Mouse (Mus musculus): ENCODE data around the gene Esam. TPM values are rescaled to one million over a fixed set of nuclear protein-coding genes. Genes with fewer than 3 reads are reported as not detected.

The Esam gene
- 10 to 100 TPM; 50.9 to 53.8 TPM for total RNA-seq (2021)
- long read RNA-seq, experiment 1, transcript Esam-201 (7 exons, 1,865 nt): major isoform, 71 of 92 reads
- long read RNA-seq, experiment 1, partial matches to known transcripts: 4 of 92 reads
- long read RNA-seq, experiment 1, other reads (novel, unspliced or antisense): 17 of 92 reads
- long read RNA-seq, experiment 2, transcript Esam-201 (7 exons, 1,865 nt): major isoform, 67 of 83 reads
- long read RNA-seq, experiment 2, partial matches to known transcripts: 7 of 83 reads
- long read RNA-seq, experiment 2, other reads (novel, unspliced or antisense): 8 of 83 reads

DNA sequence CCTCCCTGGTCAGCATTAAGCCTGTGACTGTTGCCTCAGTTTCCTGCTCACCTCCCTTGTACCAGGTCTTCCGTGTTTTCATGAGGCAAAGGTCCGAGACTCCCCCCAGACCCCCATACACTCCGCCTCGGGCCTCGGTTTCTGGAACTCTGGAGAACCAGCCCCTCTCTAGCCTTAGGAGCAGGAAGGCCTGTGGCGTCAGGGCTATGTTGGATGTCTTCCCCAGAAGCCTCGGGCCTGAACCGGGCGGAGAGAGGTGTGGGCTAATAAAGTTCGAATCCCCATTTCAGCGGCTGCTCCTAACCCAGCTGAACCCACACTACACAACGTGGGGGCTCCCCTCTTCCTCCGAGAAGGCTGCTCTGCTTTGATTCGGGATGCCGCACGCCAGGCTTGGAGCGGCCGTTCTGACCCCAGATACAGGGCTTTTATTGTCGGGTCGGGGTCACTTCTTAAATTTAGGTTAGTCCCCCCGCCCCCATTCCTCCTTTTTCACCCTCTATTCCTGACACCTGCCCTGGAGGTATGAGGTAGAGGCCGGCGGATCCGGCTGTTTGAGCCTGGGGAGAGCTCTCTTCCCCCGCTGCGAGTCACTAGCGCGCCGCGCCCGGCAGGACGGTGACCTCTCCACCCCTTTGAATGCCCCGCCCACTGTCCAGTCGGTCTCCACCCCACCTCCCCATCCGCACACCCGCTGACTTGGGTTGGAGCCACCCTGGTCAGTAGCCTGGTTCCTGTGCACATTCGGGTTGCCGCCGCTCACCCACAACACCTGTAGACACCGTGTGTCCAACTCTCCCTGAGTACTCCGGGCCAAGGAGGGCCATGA is at the start of gene Esam:
Esam (plus strand) TSS at position 683 of the 829 bp plus-strand sequence.
- DNase-seq: peak; percentile 60

- DNase-seq: no peak
Observed at GRCm38 (mm10) chr9:37485146-37485545, 42.7 kb upstream of the Esam start.

GRCm38 (mm10) chr9:37488041-37488440 is 39.8 kb upstream of the Esam start:
- DNase-seq: no peak

GRCm38 (mm10) chr9:37488611-37489396 is 39.1 kb upstream of the Esam start, which contains the start of gene Msantd2:
Gene Msantd2 (plus strand): TSS chr9:37489319.
- peak; percentile 95 for DNase-seq

- peak; percentile 46 for DNase-seq
Observed at GRCm38 (mm10) chr9:37489446-37490120, 38.3 kb upstream of the Esam start.

DNA sequence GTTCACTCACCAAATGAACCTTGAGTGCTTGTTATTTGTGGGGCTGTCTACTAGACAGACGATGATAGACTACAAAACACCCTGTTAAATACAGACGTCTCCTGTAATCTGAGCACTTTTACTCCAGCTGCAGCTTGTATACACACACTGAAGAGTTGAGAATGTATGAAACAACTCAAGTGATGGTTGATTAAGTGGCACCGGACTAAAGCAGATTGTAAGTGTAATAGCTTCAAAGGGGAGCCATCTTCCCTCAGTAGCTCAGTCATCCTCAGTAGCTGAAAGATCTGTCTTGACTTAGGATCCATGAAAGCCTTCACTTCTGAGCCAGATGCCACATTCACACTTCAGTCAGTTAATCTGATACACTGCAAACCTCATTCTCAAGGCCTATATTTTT is 32.1 kb upstream of the Esam start:
- DNase-seq: no peak

GRCm38 (mm10) chr9:37496325-37496724 is 31.6 kb upstream of the Esam start:
- no peak for DNase-seq

GRCm38 (mm10) chr9:37500201-37500600 is 27.7 kb upstream of the Esam start:
- DNase-seq: no peak

DNA sequence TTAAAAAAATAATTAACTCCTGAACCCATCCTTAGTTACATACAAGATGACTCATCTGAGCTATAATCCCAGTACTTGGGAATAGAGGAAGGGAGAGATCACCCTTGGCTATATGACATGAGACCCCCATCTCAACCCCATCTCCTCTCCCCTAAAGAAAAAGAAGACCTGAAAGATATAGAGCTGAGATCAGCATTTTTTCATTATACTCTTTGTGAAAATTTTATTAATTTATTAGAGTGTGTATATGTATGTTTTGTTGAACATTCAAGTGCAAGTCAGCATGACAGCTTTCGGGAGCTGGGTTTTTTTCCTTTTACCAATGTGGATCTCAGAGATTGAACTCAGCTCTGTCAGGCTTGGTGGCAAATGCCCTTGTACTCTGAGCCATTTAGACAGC is 26.7 kb upstream of the Esam start:
- no peak for DNase-seq

GRCm38 (mm10) chr9:37504348-37504747 is 23.5 kb upstream of the Esam start:
- DNase-seq: no peak

DNA sequence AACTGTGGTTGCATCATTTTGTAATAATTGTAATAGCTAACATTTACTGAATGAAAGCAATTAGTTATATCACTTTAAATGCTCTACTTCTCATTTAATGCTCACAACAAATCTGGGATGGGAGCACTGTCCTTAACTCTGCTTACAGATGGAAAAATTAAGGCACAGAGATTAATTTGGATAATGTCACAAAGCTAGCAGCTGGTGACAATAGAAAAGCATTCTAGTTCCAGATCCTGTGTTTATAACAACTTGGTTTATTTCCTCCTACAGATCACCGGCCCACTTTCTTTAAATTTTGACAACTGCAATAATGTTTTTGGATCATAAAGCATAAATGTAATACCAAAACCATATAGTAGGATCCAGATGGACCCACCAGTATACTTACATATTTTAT is 21.9 kb upstream of the Esam start:
- DNase-seq: no peak

DNA sequence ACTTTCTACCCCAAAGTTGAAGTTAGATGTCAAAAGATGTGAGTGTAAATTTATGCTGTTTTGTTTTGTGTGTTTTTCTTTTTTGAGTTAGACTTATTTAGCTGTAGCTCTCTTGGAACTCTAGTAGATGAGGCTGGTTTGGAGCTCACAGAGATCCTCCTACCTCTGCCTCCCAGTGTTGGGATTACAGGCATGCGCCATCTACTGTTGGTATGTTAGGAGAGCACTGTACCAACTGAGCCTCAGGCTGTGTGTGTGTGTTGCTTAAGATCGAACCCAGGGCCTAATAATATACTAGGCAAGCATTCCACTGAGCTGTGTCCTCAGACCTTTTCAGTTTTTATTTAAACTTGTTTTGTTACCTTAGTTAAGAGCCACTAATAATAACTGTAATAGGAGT is 15.8 kb upstream of the Esam start:
- no peak for DNase-seq

- no peak for DNase-seq
Observed at GRCm38 (mm10) chr9:37514456-37514855, 13.4 kb upstream of the Esam start.

- no peak for DNase-seq
Observed at GRCm38 (mm10) chr9:37517467-37517866, 10.4 kb upstream of the Esam start.

DNA sequence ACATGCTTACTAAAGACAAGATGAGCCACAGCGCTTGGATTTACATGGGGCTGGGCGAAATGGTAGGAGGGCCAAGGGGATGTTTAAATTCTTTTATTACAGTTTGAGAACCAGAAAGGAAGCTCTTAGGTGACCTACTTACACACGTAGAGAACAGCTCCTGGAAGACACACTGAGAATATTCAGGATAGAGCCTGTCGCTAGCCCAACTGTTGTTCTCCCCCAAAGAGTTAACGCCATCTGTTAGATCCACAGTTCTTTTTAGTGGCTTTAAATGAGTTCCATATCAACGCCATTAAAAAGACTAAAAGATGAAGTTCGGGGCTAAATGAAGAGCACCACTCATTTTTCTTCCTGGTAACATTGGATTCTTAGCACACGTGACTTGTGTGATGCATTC is 8.9 kb upstream of the Esam start:
- DNase-seq: no peak

- no peak for DNase-seq
Observed at GRCm38 (mm10) chr9:37519995-37520394, 7.9 kb upstream of the Esam start.

- no peak for DNase-seq
Observed at GRCm38 (mm10) chr9:37525461-37525860, 2.4 kb upstream of the Esam start.

- no peak for DNase-seq
Observed at GRCm38 (mm10) chr9:37526443-37527395, 1.2 kb upstream of the Esam start.

GRCm38 (mm10) chr9:37528225-37528970 is 520 bp downstream of the Esam start:
- no peak for DNase-seq

Data from gastrocnemius, postnatal 10 days (tissue).